Mouse (Mus musculus) hindlimb bud, embryonic 11.5 days (tissue): ENCODE measurements around the gene Gse1.

Experiments used
- DNase-seq: peaks from one replicate; pipeline ENCODE4 v3.0.0-alpha.2; 2012; ENCODE audit warnings: low read depth, low spot score; ENCODE audit errors: extremely low spot score

Gene Gse1

DNA sequence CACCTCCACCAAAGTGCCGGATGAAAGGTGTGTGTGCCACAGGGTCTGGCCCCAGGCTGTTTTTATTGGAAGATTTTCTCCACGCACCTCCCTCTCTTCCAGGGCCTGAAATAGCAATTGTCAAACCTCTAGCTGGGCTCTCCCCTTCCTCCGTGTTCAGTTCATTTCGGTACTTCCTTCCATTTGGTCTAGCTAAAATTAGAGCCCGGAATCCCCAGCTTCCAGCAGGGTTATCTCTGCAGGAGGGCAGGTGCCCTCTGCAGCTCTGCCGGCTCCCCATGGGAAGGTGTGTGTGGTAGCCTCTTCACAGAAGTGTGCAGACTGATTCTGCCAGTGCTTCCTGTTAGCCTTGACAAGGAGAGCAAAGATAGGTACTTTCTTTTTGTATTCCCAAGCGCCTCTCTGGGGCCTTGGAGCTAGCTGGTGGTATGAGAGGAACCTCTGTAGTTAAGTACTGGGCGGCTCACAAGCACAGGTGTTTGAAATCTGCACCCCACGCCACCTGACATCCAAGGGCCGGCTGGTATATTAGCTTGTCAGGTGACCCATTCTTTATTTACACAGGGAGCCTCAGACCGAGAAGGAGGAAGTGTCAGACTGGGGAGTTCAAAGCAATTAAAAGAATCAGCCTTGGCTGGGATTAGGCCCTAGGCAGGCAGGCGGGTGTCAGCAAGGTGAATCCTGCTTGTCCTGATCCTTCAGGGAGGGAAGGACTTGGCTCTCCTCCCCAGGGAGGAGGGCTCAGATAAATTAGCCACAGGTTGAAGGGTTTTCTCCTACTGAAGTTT is 262.3 kb downstream of the Gse1 start:
- DNase-seq, result no peak

- DNase-seq, result no peak
Observed at GRCm38 (mm10) chr8:120491166-120491793, 263.0 kb downstream of the Gse1 start.

- DNase-seq, result no peak
Observed at GRCm38 (mm10) chr8:120492193-120492880, 264.1 kb downstream of the Gse1 start.

GRCm38 (mm10) chr8:120492881-120493220 is 264.6 kb downstream of the Gse1 start:
- DNase-seq, result no peak

- DNase-seq, result no peak
Observed at GRCm38 (mm10) chr8:120493508-120494464, 265.5 kb downstream of the Gse1 start.

DNA sequence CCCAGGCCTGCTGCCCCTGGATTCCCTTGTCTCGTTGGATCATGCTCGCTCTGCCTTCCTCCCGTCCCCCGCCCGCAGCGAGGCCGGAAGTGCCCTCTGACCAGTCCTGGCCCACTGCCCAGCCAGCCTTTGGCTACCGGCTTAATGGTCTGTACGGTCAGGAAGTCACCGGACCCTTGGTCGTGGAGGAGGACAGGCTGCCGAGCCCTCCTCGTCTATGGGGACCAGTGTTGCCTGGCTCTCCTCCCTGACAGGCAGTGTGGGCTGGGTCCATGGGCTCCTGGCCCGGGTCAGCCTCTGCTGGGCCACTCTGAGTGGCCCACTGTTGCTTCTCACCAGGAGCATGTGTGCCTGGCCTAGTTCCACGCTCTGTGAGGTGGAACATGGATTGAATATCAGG is 266.6 kb downstream of the Gse1 start:
- DNase-seq, result no peak

DNA sequence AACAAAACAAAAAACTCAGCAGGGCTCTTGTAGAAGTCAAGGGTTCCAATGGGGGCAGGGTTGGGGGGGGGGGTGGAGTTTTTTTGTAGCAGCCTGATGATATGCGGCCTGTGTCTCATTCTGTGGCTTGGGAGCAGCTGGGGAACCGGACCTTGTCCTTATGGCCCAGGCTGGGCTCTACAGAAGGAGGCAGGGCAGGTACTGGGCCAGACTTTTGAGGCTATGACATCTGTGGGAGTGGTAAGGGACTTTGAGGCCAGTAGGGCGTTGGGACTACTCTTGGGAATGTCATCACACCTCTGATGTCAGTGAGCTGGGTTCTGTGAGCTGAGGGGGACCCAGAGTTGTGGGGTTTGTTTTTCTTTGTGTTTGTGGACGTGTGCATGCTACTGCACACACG is 267.2 kb downstream of the Gse1 start:
- DNase-seq, result no peak

DNA sequence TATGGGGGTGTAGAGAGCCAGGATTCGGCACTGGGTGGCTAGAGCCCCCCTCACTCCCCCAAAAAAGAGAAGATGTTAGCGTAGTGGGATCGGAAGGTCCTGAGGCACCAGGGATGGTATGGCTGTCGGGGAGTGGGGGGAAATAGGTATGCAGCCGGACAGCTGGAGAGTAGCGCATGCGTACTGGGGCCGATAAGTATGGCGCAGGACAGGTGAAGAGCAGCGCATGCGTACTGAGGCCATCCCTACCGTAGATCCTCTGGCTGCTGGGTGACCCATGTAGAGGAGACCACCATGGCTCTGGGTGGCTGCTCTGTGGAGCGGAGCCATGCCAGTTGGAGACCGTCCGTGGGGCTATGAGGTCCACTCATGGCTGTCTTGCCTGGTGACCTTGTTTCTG is 268.2 kb downstream of the Gse1 start:
- DNase-seq, result no peak

DNA sequence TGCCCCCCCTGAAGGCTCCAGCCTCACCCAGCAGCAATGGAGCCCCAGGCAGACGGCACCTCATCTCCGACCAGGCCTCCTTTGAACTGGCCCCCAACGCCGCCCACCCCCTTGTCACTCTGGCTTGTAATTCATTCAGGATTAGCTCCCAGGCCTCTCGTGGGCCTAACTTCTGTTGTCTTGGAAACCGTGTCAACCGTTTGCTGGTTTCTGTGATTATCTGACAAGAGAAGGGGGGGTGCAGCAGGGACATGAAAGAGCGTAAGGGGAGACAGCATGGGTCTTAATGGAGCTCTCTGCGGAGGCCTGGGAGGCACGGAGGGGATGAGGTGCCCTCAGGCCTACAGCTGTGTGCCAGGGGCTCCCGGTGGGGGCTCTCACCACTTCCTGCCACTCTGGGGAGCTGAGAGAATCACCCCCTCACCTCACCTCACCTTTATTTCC is 269.3 kb downstream of the Gse1 start:
- DNase-seq, result no peak

GRCm38 (mm10) chr8:120498349-120498831 is 270.1 kb downstream of the Gse1 start:
- DNase-seq, result no peak

DNA sequence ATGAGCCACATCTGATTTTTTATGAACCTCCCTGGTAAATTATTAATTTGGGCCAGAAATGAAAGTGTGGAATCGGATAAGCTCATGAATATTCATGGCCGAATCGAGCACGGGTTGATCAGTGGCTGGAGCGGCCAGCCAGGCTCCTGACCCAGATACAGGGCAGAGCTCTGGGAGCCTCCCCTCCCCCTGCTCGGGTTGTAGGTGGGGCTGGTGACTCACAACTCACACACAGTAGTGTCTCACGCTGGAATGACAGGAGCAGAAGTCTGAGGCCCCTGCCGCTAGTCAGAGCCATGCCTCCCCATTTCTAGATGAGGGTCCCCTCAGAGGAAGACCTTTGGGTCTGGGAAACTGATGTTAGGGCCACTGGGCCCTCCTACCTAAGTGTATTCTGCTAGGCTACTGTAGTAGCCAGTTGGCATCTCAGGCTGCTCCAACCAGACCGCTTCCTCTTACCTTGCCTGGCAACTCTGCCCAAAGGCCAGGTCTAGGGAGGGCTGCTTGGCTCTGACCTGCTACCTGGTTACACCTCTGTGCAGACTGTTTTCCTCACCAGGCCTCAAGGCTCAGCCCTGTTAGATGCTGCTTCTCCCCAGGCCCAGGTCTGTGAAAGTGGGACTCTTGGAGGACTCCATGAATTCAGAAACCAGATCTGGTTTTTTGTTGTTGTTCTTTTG is 270.8 kb downstream of the Gse1 start:
- no peak for DNase-seq

GRCm38 (mm10) chr8:120500701-120501261 is 272.5 kb downstream of the Gse1 start:
- DNase-seq, result no peak

- no peak for DNase-seq
Observed at GRCm38 (mm10) chr8:120501426-120501825, 273.2 kb downstream of the Gse1 start.

DNA sequence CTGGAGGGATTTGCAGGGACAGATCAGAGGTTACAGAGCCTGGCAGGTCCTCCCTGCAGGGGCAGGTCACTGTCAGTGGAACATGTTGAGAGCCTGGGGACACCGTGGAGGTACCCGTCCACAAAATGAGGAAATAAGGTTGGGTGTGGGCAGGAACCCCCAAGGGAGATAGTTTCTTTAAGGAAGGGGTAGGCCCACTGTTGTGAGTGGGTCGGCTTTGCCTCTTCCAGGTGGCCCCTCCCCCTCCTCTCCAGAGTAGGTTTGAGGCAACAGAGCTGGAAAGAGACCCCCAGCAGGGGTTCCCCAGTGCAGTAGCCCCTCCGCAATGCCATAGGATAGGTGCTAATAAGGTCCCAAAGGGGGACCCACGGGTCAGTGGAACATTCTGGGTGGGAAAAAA is 274.2 kb downstream of the Gse1 start:
- DNase-seq, result no peak

GRCm38 (mm10) chr8:120504251-120505081 is 276.2 kb downstream of the Gse1 start:
- DNase-seq, result no peak

GRCm38 (mm10) chr8:120505082-120505511 is 276.8 kb downstream of the Gse1 start:
- no peak for DNase-seq

GRCm38 (mm10) chr8:120505619-120506310 is 277.5 kb downstream of the Gse1 start:
- no peak for DNase-seq

DNA sequence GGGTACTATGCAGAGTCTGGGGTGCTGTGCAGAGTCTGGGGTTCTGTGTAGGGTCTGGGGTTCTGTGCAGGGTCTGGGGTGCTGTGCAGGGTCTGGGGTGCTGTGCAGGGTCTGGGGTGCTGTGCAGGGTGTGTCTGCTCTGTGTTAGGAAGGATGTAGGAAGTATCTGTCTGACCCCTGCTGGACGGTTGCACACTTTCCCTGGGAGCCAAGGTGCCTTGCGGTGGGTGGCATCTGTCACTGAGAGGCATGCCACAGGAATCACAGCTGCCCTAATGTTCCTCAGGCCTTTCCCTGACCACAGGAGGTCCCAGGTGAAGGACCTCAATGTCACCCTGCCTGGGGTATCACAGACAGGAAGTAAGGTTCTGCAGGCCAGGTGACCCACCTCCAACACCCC is 278.3 kb downstream of the Gse1 start:
- DNase-seq, result no peak
